Mouse (Mus musculus): ENCODE measurements around the gene Sipa1l2. TPM values are rescaled to one million over a fixed set of nuclear protein-coding genes. Genes with fewer than 3 reads are reported as not detected.

Sipa1l2 gene
- polyA plus RNA-seq, 1 experiment from 2014 or later = 27.2 TPM

GRCm38 (mm10) chr8:125557391-125558108 is 12.1 kb downstream of the Sipa1l2 start:
- Histone ChIP-seq H3K27me3 (no peaks in the 10 kb centered on the region), H3K4me3 (no peak overlapping the region), H3K27ac (peak overlapping the region; percentile 96), H3K36me3 (ENCODE audit: poor library complexity, severe bottlenecking) (no peaks in the 10 kb centered on the region), H3K9me3 (replicated peaks) (no peaks in the 10 kb centered on the region), H3K4me2 (peak overlapping the region; percentile 53; the same call in 1 of the 2 replicates), H3K9ac (0 out of 2 replicates have a peak overlapping the region, but pooled peaks have one; percentile 21), H3K4me1 (peaks cover 72% of the 10 kb centered on the region)
- ATAC-seq = no peak
- WGBS = 74% methylated on average over 10 of the region's 10 CpGs

DNA sequence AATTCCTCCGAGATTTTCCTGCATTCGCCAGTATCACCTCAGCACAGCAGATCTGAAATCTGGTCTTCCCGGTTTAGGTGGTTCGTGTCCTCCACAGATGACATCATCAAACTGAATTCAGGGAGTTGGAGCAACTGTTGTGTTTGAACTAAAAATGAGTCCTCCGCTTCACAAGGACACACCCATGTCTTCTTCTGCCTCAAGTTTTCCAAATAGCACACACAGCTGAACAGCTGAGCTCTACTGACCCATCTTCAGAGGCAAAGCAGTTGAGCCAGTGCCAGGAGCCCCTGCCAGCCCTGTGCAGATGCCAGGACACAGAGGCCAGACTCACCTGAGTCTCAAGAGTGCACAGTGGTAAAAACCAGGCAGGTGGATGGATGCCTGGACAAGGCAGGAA is 12.9 kb downstream of the Sipa1l2 start:
- WGBS = 87% methylated on average over 5 of the region's 5 CpGs
- Histone ChIP-seq H3K27me3 (no peaks in the 10 kb centered on the region), H3K4me1 (peaks cover 64% of the 10 kb centered on the region), H3K27ac (peak overlapping the region; percentile 31; the same call in 1 of the 2 replicates), H3K4me3 (no peak overlapping the region), H3K9ac (no peak overlapping the region), H3K9me3 (replicated peaks) (no peaks in the 10 kb centered on the region), H3K4me2 (no peak overlapping the region), H3K36me3 (ENCODE audit: poor library complexity, severe bottlenecking) (no peaks in the 10 kb centered on the region)
- ATAC-seq = no peak

- Histone ChIP-seq H3K27ac (no peak overlapping the region), H3K4me2 (no peak overlapping the region), H3K36me3 (ENCODE audit: poor library complexity, severe bottlenecking) (no peaks in the 10 kb centered on the region), H3K4me1 (peaks cover 32% of the 10 kb centered on the region), H3K9me3 (replicated peaks) (no peaks in the 10 kb centered on the region), H3K9ac (no peak overlapping the region), H3K27me3 (no peaks in the 10 kb centered on the region), H3K4me3 (no peak overlapping the region)
- whole genome bisulfite sequencing = 60% methylated on average over 4 of the region's 4 CpGs
- ATAC-seq = no peak
Measured at GRCm38 (mm10) chr8:125550567-125550966, 19.0 kb downstream of the Sipa1l2 start.

GRCm38 (mm10) chr8:125547296-125547695 is 22.3 kb downstream of the Sipa1l2 start:
- 82% methylated on average over 3 of the region's 3 CpGs for WGBS
- no peaks in the 10 kb centered on the region for H3K27me3 ChIP-seq
- H3K4me2 ChIP-seq = no peak overlapping the region
- ATAC-seq = no peak
- H3K9me3 ChIP-seq (replicated peaks) = no peaks in the 10 kb centered on the region
- no peaks in the 10 kb centered on the region for H3K36me3 ChIP-seq (ENCODE audit: poor library complexity, severe bottlenecking)
- no peak overlapping the region for H3K4me3 ChIP-seq
- H3K9ac ChIP-seq = no peak overlapping the region
- peaks cover 43% of the 10 kb centered on the region for H3K4me1 ChIP-seq
- H3K27ac ChIP-seq = no peak overlapping the region

DNA sequence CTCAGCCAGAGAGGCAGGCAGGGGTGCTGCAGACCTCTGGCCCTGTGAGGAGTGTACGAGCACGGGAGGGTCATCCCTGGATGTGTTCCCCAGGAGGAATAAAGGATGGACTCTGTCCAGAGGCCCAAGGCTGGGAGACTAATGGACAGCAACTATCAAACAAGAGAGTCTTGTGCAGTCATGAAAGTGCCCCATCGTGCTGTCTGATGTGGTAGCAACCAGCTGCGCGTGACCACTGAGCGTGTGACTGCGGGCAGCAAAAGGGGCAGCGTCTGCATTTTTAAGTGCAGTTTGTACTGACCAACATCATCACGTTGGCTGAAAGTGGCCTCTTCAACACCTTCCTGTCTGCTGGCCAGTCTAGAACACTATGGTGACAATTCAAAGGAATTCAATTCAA is 23.7 kb downstream of the Sipa1l2 start:
- H3K9ac ChIP-seq = no peak overlapping the region
- peaks cover 42% of the 10 kb centered on the region for H3K4me1 ChIP-seq
- WGBS = 94% methylated on average over 9 of the region's 9 CpGs

DNA sequence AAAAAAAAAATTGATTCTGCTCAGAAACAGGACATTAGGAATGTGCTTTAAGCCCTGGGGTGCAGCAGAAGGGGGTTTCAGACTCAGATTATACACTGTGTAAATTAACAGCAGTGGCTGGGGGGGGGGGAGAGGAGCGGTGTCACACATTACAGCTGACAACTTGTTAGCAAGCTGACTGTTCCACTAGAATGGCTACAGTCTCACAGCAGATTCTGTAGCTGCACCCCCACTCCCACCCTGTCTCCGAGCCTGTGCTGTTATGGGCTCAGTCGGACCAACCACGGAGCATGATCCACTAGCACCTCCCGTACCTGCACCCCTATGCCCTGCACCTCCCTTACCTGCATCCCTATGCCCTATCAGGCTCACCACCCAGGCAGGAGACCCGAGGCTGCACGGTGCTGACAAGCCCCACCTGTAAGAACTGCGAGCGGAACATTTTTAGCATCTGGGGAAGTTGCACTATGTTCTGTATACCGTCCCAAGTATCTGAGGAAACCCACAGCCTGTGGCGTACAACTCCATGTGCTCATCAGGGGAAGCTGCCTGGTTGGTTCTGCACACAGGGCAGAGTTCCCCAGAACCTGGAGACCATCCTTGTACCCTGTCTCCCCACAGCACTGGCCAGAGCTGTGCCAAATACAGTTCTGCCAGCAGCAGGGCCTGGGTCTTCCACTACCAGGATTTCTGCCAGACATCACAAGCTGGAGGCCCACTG is 26.6 kb downstream of the Sipa1l2 start:
- peaks cover 37% of the 10 kb centered on the region for H3K4me1 ChIP-seq
- H3K9ac ChIP-seq = no peak overlapping the region; the same call in 1 of the 2 replicates
- no peaks in the 10 kb centered on the region for H3K9me3 ChIP-seq (replicated peaks)
- no peak overlapping the region for H3K4me2 ChIP-seq
- no peaks in the 10 kb centered on the region for H3K36me3 ChIP-seq (ENCODE audit: poor library complexity, severe bottlenecking)
- peak overlapping the region; percentile 28; the same call in 1 of the 2 replicates for H3K27ac ChIP-seq
- WGBS = 88% methylated on average over 11 of the region's 11 CpGs
- H3K27me3 ChIP-seq = no peaks in the 10 kb centered on the region
- no peak overlapping the region for H3K4me3 ChIP-seq
- peak; percentile 43 for ATAC-seq

More for the DNA sequence above, 23.7 kb downstream of the Sipa1l2 start:
- no peaks in the 10 kb centered on the region for H3K27me3 ChIP-seq
- no peaks in the 10 kb centered on the region for H3K9me3 ChIP-seq (replicated peaks)
- H3K36me3 ChIP-seq (ENCODE audit: poor library complexity, severe bottlenecking) = no peaks in the 10 kb centered on the region
- no peak overlapping the region for H3K4me3 ChIP-seq
- no peak overlapping the region for H3K27ac ChIP-seq
- no peak overlapping the region for H3K4me2 ChIP-seq
- no peak for ATAC-seq

- Histone ChIP-seq H3K27me3 (no peaks in the 10 kb centered on the region), H3K9ac (no peak overlapping the region), H3K4me3 (no peak overlapping the region), H3K27ac (no peak overlapping the region), H3K4me2 (no peak overlapping the region), H3K9me3 (replicated peaks) (no peaks in the 10 kb centered on the region), H3K36me3 (ENCODE audit: poor library complexity, severe bottlenecking) (peaks cover 17% of the 10 kb centered on the region), H3K4me1 (peaks cover 34% of the 10 kb centered on the region)
- WGBS = 77% methylated on average over 13 of the region's 13 CpGs
- no peak for ATAC-seq
Measured at GRCm38 (mm10) chr8:125539056-125540013, 30.3 kb downstream of the Sipa1l2 start.

DNA sequence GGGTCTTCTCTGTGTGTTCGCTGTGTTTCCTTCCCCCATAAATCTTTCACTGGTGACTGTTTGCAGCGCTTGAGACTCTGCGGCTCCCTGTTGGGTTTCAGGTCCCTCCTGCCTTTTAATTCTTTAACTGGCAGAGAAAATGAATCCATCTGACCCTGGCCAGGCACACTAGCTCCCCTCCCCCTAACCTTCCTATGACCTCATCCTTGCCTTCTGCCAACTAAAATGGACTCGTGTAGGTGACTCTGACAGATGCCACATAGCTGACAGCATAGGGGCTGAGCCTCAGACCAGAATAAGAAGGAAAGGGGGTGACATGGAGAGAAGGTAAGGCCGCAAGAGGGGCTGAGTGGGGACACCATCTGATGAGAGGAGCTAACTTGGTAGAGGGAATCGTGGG is 31.3 kb downstream of the Sipa1l2 start:
- H3K27ac ChIP-seq = no peak overlapping the region; the same call in 1 of the 2 replicates
- H3K4me3 ChIP-seq = no peak overlapping the region
- H3K4me1 ChIP-seq = peaks cover 39% of the 10 kb centered on the region
- ATAC-seq = no peak
- 0 out of 2 replicates have a peak, but pooled peaks cover 3% of the 10 kb centered on the region for H3K27me3 ChIP-seq
- H3K9me3 ChIP-seq (replicated peaks) = no peaks in the 10 kb centered on the region
- 69% methylated on average over 6 of the region's 6 CpGs for WGBS
- peaks cover 17% of the 10 kb centered on the region for H3K36me3 ChIP-seq (ENCODE audit: poor library complexity, severe bottlenecking)
- 0 out of 2 replicates have a peak overlapping the region, but pooled peaks have one; percentile 14 for H3K9ac ChIP-seq
- no peak overlapping the region for H3K4me2 ChIP-seq

- Histone ChIP-seq H3K4me3 (no peak overlapping the region), H3K9me3 (replicated peaks) (no peaks in the 10 kb centered on the region), H3K4me2 (no peak overlapping the region), H3K27me3 (0 out of 2 replicates have a peak, but pooled peaks cover 3% of the 10 kb centered on the region), H3K27ac (no peak overlapping the region; the same call in 1 of the 2 replicates), H3K9ac (no peak overlapping the region), H3K4me1 (peaks cover 66% of the 10 kb centered on the region), H3K36me3 (ENCODE audit: poor library complexity, severe bottlenecking) (peaks cover 17% of the 10 kb centered on the region)
- 51% methylated on average over 7 of the region's 7 CpGs for WGBS
- ATAC-seq = peak; percentile 44
Measured at GRCm38 (mm10) chr8:125533709-125534108, 35.9 kb downstream of the Sipa1l2 start.

DNA sequence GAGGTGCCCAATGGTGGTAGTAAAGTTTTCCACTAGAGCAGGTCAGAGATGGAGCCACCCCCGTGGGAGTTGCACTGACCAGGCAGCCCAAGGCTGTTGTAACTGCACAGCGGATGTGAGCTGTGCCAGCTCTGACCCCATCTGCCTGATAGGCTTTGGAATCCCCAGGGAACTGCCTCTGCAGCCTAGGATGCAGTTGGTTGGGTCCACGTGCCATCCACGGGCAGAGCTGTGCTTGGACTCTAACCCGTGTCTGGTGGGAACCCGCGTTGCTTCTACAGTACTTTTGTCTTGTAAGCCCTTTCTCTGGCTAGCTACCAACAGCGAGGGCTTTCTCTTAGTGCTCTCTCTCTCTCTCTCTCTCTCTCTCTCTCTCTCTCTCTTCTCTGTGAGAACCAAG is 36.7 kb downstream of the Sipa1l2 start:
- peaks cover 66% of the 10 kb centered on the region for H3K4me1 ChIP-seq
- no peak for ATAC-seq
- H3K9me3 ChIP-seq (replicated peaks) = no peaks in the 10 kb centered on the region
- 52% methylated on average over 8 of the region's 8 CpGs for WGBS
- no peak overlapping the region for H3K27ac ChIP-seq
- H3K4me2 ChIP-seq = no peak overlapping the region
- no peak overlapping the region for H3K9ac ChIP-seq
- H3K4me3 ChIP-seq = no peak overlapping the region
- 0 out of 2 replicates have a peak, but pooled peaks cover 3% of the 10 kb centered on the region for H3K27me3 ChIP-seq
- peaks cover 17% of the 10 kb centered on the region for H3K36me3 ChIP-seq (ENCODE audit: poor library complexity, severe bottlenecking)

GRCm38 (mm10) chr8:125532177-125532576 is 37.4 kb downstream of the Sipa1l2 start:
- H3K9ac ChIP-seq = peak overlapping the region; percentile 27; the same call in 1 of the 2 replicates
- WGBS = 46% methylated on average over 7 of the region's 7 CpGs
- no peak for ATAC-seq
- H3K4me3 ChIP-seq = no peak overlapping the region
- no peaks in the 10 kb centered on the region for H3K9me3 ChIP-seq (replicated peaks)
- peaks cover 11% of the 10 kb centered on the region for H3K36me3 ChIP-seq (ENCODE audit: poor library complexity, severe bottlenecking)
- 0 out of 2 replicates have a peak, but pooled peaks cover 3% of the 10 kb centered on the region for H3K27me3 ChIP-seq
- H3K4me1 ChIP-seq = peaks cover 74% of the 10 kb centered on the region
- no peak overlapping the region for H3K4me2 ChIP-seq
- H3K27ac ChIP-seq = 0 out of 2 replicates have a peak overlapping the region, but pooled peaks have one; percentile 8

All from forebrain, embryonic 13.5 days (tissue).